Mouse (Mus musculus): ENCODE measurements around the gene Prss53.

- no peak for TF ChIP-seq GATA1 (IDR thresholded peaks at IDR 0.05; ENCODE audit: borderline replicate concordance, low read length)
- TF ChIP-seq TAL1 (conservative IDR thresholded peaks at IDR 0.05; ENCODE audit: low read depth, low read length) = no peak
- no peak for TF ChIP-seq GATA2 (IDR thresholded peaks at IDR 0.05; ENCODE audit: borderline replicate concordance, low read depth, low read length)
- no peak for TF ChIP-seq CTCF (IDR thresholded peaks at IDR 0.05; ENCODE audit: low read depth, low read length)
- no peak for TF ChIP-seq POLR2AphosphoS5 (IDR thresholded peaks at IDR 0.05; ENCODE audit: insufficient replicate concordance, low read depth, low read length)
These were observed 49.3 kb downstream of the Prss53 start for GRCm38 (mm10) chr7:127841340-127842000.
